Mouse (Mus musculus) small intestine, adult 2 months (tissue): ENCODE results near the gene Nktr.

Experiments used
- CTCF ChIP-seq: fragments of 200-500 bp; IDR thresholded peaks from 2 replicates; pipeline ENCODE4 v1.5.1; 2012; ENCODE audit warnings: low read depth, mild to moderate bottlenecking, control low read depth, inconsistent platforms, low read length, moderate library complexity, mixed read lengths; ENCODE audit not compliant: insufficient replicate concordance, insufficient read length; ENCODE audit errors: extremely low read depth
- POLR2A ChIP-seq: fragments of 200-500 bp; IDR thresholded peaks from 2 replicates; pipeline ENCODE4 v1.6.1; 2012; ENCODE audit warnings: low read depth, mild to moderate bottlenecking, control low read depth, inconsistent platforms, low read length, moderate library complexity

DNA sequence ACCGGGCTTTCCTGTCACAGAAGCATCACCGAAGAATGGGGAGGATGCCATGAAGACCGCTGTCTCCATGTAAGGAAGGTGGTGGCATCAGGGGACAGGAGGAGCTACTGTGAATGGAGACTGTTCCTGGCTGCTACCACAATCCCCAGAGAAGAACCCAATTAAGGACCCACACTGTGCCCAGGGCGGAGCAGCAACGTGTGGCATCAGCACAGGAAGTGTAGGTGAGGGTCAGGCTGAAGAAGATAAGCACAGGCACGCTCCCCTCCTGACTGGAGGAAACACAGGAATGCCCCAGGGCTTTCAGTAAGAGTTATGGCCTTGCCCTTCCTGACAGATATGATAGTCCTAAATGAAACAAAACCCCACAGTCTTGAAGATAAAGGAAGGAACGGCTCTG, 83.8 kb downstream of the Nktr start:
- TF ChIP-seq POLR2A (no peak), CTCF (no peak)
